Mouse (Mus musculus) liver, adult 2 months (tissue): Measurements from ENCODE around the gene Fkbp11.

ENCODE experiments used
- CTCF ChIP-seq: fragments of 200-500 bp; IDR thresholded peaks from 2 replicates; pipeline ENCODE4 v1.5.1; 2011; ENCODE audit warnings: low read depth, low read length, control low read depth
- POLR2A ChIP-seq: fragments of 200-500 bp; IDR thresholded peaks from 2 replicates; pipeline ENCODE4 v1.6.1; 2011; ENCODE audit warnings: low read length, control low read depth; ENCODE audit not compliant: insufficient read depth; ENCODE audit errors: extremely low read depth

DNA sequence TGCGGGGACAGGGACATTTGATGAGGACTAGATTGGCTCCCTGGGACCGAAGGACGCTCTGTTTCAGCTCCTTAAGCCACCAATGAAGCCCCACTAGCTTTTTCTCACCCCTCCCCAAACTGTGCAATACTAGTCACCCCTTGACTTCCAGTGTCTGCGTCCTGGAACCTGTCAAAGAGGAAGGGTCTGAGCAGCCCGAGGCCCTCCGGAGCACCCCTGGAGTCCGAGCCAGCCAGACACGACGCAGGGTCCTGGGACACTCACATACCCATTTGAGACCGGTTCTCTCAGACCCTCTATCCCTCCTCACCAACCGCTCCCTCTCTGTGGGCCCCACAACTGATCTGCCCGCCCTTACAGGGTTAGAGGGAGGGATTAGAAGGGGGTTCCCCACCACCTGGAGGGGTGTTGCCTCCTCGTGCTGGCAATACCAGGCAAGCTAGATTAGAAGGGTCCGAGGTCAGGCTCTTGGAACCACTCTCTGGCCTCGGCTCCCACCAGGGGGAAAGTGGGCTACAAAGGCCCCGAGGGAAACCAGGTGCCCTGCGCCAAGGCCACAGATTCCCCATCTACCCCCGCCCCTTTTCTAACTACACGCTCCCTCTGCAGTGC, 49.1 kb upstream of the Fkbp11 start:
- TF ChIP-seq POLR2A (no peak), CTCF (no peak)
